Mouse (Mus musculus) CH12.LX (cell line): ENCODE data around the gene Gm960. TPM values are rescaled to one million over a fixed set of nuclear protein-coding genes. Genes with fewer than 3 reads are reported as not detected.

ENCODE experiments used
- DNase-seq: peaks from one replicate; pipeline ENCODE4 v3.0.0-alpha.2; 2013; ENCODE audit errors: extremely low read depth
- H3K27ac ChIP-seq: 2 replicates; pipeline ENCODE4 v1.5.1; 2012; ENCODE audit warnings: low read depth, mild to moderate bottlenecking, control low read depth, moderate library complexity; ENCODE audit not compliant: insufficient read depth
- H3K27me3 ChIP-seq: replicated peaks from 2 replicates; pipeline ENCODE3; 2012; ENCODE audit warnings: inconsistent platforms
- H3K36me3 ChIP-seq, 2 experiments: replicated peaks in 1 of 2; 2 replicates each; pipeline versions ENCODE3 to v1.6.1; 2012; ENCODE audit warnings: inconsistent platforms in 1 of 2, low read length in 1 of 2, mild to moderate bottlenecking in 1 of 2, mixed read lengths in 1 of 2, moderate library complexity in 1 of 2; ENCODE audit not compliant: control insufficient read depth in 1 of 2, insufficient read depth in 1 of 2
- H3K4me1 ChIP-seq, 2 experiments: 2 replicates each; pipeline ENCODE4 v1.6.1; 2012; ENCODE audit warnings: inconsistent platforms in 1 of 2, moderate library complexity in 1 of 2; ENCODE audit not compliant: insufficient read depth in 2 of 2, control insufficient read depth in 1 of 2
- H3K4me2 ChIP-seq: 2 replicates; pipeline ENCODE4 v1.6.1; 2012; ENCODE audit warnings: low read depth, mild to moderate bottlenecking, control low read depth; ENCODE audit not compliant: poor library complexity, insufficient read depth, severe bottlenecking
- H3K4me3 ChIP-seq, 3 experiments: fragments of 150-350 bp in 1 of 3; sonication (generic) in 1 of 3; replicated peaks in 1 of 3; 2 replicates each; pipeline versions ENCODE3 to v1.5.1; 2011 to 2012; ENCODE audit warnings: low read depth in 2 of 3, low read length in 2 of 3, mild to moderate bottlenecking in 2 of 3, moderate library complexity in 2 of 3, control low read depth in 1 of 3, improper control_type of control experiment in 1 of 3, inconsistent platforms in 1 of 3, mixed read lengths in 1 of 3; ENCODE audit not compliant: poor library complexity in 1 of 3
- H3K79me2 ChIP-seq: replicated peaks from 2 replicates; pipeline ENCODE4 v1.6.1; 2012; ENCODE audit warnings: mild to moderate bottlenecking, moderate library complexity; ENCODE audit not compliant: control insufficient read depth, poor library complexity, insufficient read depth, severe bottlenecking; ENCODE audit errors: extremely low read depth
- H3K9ac ChIP-seq: 2 replicates; pipeline ENCODE4 v1.6.1; 2012; ENCODE audit warnings: low read depth, mild to moderate bottlenecking, control low read depth, moderate library complexity; ENCODE audit not compliant: insufficient read depth
- H3K9me3 ChIP-seq: replicated peaks from 2 replicates; pipeline ENCODE3; 2012; ENCODE audit warnings: low read length, inconsistent platforms, mixed read lengths
- CTCF ChIP-seq, 2 experiments: IDR thresholded peaks in 1 of 2; conservative IDR thresholded peaks in 1 of 2; 2 replicates each; pipeline ENCODE4 v1.5.1; 2011 to 2012; ENCODE audit warnings: low read depth in 2 of 2, low read length in 2 of 2, improper control_type of control experiment in 1 of 2, inconsistent platforms in 1 of 2, mild to moderate bottlenecking in 1 of 2, moderate library complexity in 1 of 2
- E2F4 ChIP-seq: IDR thresholded peaks from 2 replicates; pipeline ENCODE4 v1.6.1; 2011; ENCODE audit warnings: low read depth, low read length, improper control_type of control experiment; ENCODE audit not compliant: insufficient replicate concordance
- JUND ChIP-seq: conservative IDR thresholded peaks from 2 replicates; pipeline ENCODE4 v1.6.1; 2011; ENCODE audit warnings: low read depth, low read length, improper control_type of control experiment
- MEF2A ChIP-seq: IDR thresholded peaks from 2 replicates; pipeline ENCODE4 v1.6.1; 2014; ENCODE audit warnings: low read depth, mild to moderate bottlenecking, inconsistent platforms, low read length, improper control_type of control experiment, borderline replicate concordance
- NRF1 ChIP-seq: IDR thresholded peaks from 2 replicates; pipeline ENCODE4 v1.6.1; 2014; ENCODE audit warnings: low read depth, mild to moderate bottlenecking, inconsistent platforms, low read length, improper control_type of control experiment, moderate library complexity
- RAD21 ChIP-seq: IDR thresholded peaks from 2 replicates; pipeline ENCODE4 v1.6.1; 2011; ENCODE audit warnings: low read depth, mild to moderate bottlenecking, low read length, improper control_type of control experiment, moderate library complexity
- RCOR1 ChIP-seq: conservative IDR thresholded peaks from 2 replicates; pipeline ENCODE4 v1.6.1; 2012; ENCODE audit warnings: low read depth, mild to moderate bottlenecking, inconsistent platforms, low read length, improper control_type of control experiment
- SIN3A ChIP-seq: IDR thresholded peaks from 2 replicates; pipeline ENCODE4 v1.6.1; 2012; ENCODE audit warnings: low read length, improper control_type of control experiment, inconsistent platforms
- SMC3 ChIP-seq: IDR thresholded peaks from 2 replicates; pipeline ENCODE4 v1.6.1; 2011; ENCODE audit warnings: low read depth, low read length, improper control_type of control experiment
- UBTF ChIP-seq: IDR thresholded peaks from 2 replicates; pipeline ENCODE4 v1.6.1; 2012; ENCODE audit warnings: low read depth, mild to moderate bottlenecking, inconsistent platforms, low read length, improper control_type of control experiment, moderate library complexity
- dilution Hi-C: fragments of 300-500 bp; cut with MboI; formaldehyde crosslinking; loops from 2 replicates; pipeline ENCODE4 v1.14.3; 2020; ENCODE audit warnings: low sequenced_read_pairs; ENCODE audit not compliant: extremely low pct_unique_long_range_greater_than_20kb, extremely low pct_ligation_motif_present
- in situ Hi-C: fragments of 300-500 bp; cut with MboI; formaldehyde crosslinking; loops from 3 replicates; pipeline ENCODE4 v1.14.3; 2019; ENCODE audit warnings: low sequenced_read_pairs, low pct_ligation_motif_present, low pct_unique_long_range_greater_than_20kb, mixed read lengths
- polyA plus RNA-seq: library from polyadenylated mRNA; unstranded; fragments of >175 nt; gene quantifications from 2 replicates; pipeline ENCODE4 v1.2.1, GENCODE M21; 2012; ENCODE audit warnings: low read depth; ENCODE audit not compliant: insufficient read length
- total RNA-seq, 2 experiments: library from RNA; depleted of rRNA; stranded (reverse); fragments of 300-350 nt in 1 of 2; fragments of >200 nt in 1 of 2; gene quantifications; 2 replicates each; pipeline ENCODE4 v1.2.3; 2012 to 2014

Gene Gm960
- total and polyA plus RNA-seq, 3 experiments, result 0.38 TPM; not detected in 2

DNA sequence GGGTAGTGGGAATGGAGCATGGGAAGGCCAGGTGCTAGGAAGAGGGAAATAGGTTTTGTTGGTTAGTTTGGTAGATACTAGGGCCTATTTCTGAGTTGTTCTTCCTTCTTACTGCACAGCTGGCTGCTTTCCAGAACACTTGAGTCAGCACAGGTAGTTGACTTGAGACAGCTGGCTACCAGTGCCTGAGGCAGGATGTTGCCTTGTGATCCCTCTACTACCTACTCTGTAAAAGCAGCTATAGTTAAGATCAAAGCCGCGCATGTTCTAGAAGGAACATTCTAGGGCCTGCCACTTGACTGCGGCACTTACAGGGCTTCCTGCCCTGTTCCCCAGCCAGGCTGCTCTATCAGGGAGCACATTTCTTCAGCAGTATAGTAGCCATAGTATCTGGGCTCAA is 108.4 kb downstream of the Gm960 start:
- Histone ChIP-seq H3K36me3 (no peaks in the 10 kb centered on the region), H3K4me1 (no peaks in the 10 kb centered on the region; a peak in 1 of 4 replicates), H3K27me3 (no peaks in the 10 kb centered on the region), H3K4me2 (no peak overlapping the region), H3K9me3 (no peaks in the 10 kb centered on the region), H3K4me3 (no peak overlapping the region), H3K27ac (no peak overlapping the region), H3K9ac (no peak overlapping the region), H3K79me2 (no peaks in the 10 kb centered on the region)
- in situ Hi-C loops, result no loop called here
- no peak for TF ChIP-seq E2F4
- no peak for TF ChIP-seq SIN3A
- TF ChIP-seq JUND, result no peak
- no peak for TF ChIP-seq UBTF
- no peak for TF ChIP-seq RAD21
- dilution Hi-C loops, result no loop called here
- no peak for DNase-seq

- DNase-seq, result no peak
- H3K4me3 ChIP-seq, result no peak overlapping the region
Measured at GRCm38 (mm10) chr19:4589081-4589480, 109.4 kb downstream of the Gm960 start.

GRCm38 (mm10) chr19:4588430-4588829 is 110.0 kb downstream of the Gm960 start:
- no peak for DNase-seq

More at GRCm38 (mm10) chr19:4589081-4589480, 109.4 kb downstream of the Gm960 start:
- Histone ChIP-seq H3K27me3 (no peaks in the 10 kb centered on the region), H3K9ac (no peak overlapping the region), H3K36me3 (no peaks in the 10 kb centered on the region), H3K4me2 (no peak overlapping the region), H3K27ac (no peak overlapping the region), H3K79me2 (no peaks in the 10 kb centered on the region), H3K9me3 (no peaks in the 10 kb centered on the region), H3K4me1 (no peaks in the 10 kb centered on the region; a peak in 1 of 4 replicates)
- peak in 1 of 2 experiments; percentile 47; a peak in 2 of 4 replicates for TF ChIP-seq CTCF (conservative IDR thresholded peaks at IDR 0.05 in 1 of 2, IDR thresholded peaks at IDR 0.05 in 1 of 2; ENCODE audit: low read depth in 2 of 2, low read length in 2 of 2)
- TF ChIP-seq SMC3, result 0 out of 2 replicates have a peak, but pooled peaks have one; percentile 10
- no peak for TF ChIP-seq NRF1
- peak; percentile 45 for TF ChIP-seq RAD21
- dilution Hi-C loops, result no loop called here
- in situ Hi-C loops, result no loop called here

More at GRCm38 (mm10) chr19:4588430-4588829, 110.0 kb downstream of the Gm960 start:
- Histone ChIP-seq H3K9ac (no peak overlapping the region), H3K4me2 (no peak overlapping the region), H3K27me3 (no peaks in the 10 kb centered on the region), H3K36me3 (no peaks in the 10 kb centered on the region), H3K79me2 (no peaks in the 10 kb centered on the region), H3K9me3 (no peaks in the 10 kb centered on the region), H3K4me3 (no peak overlapping the region), H3K27ac (no peak overlapping the region), H3K4me1 (no peaks in the 10 kb centered on the region; a peak in 1 of 4 replicates)
- in situ Hi-C loops, result no loop called here
- TF ChIP-seq RCOR1 (no peak), MEF2A (no peak)
- dilution Hi-C loops, result no loop called here
